Mouse (Mus musculus): Measurements from ENCODE around the gene Col6a5. TPM values are rescaled to one million over a fixed set of nuclear protein-coding genes. Genes with fewer than 3 reads are reported as not detected.
A peak's percentile ranks its signal among the peaks of the same experiment; 100 is the strongest.
"Not testable (repeated sequence)": the region's sequence is repeated elsewhere in the genome, so short reads cannot be mapped to it uniquely, and the experiment has no call there.

Gene Col6a5
- total RNA-seq, 2 experiments from 2014 or later: not detected

GRCm38 (mm10) chr9:105923659-105924058, 36.8 kb downstream of the Col6a5 start:
- no peak for ATAC-seq (replicated peaks; ENCODE audit: low FRiP score, low TSS enrichment, poor library complexity, severe bottlenecking)

DNA sequence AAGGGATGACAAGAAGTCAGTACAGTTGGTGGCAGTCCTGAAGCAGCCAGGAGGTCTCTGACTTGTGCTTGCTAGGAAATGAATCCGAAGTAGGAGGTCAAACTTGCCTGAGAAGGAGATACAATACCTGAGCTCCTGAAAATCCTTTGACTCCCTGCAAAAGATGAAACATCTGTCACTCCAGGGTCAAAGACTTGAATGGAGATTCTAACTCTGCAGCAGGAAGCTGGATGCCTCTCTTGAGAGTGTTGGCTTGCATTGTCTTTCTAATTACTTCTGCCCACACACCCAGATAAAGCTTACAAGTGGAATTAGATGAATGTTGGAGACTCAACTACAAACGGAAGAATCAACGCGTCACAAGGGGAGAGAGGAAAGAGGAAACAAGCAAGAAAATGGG, 45.3 kb downstream of the Col6a5 start:
- no peak for ATAC-seq (replicated peaks; ENCODE audit: low FRiP score, low TSS enrichment, poor library complexity, severe bottlenecking)

DNA sequence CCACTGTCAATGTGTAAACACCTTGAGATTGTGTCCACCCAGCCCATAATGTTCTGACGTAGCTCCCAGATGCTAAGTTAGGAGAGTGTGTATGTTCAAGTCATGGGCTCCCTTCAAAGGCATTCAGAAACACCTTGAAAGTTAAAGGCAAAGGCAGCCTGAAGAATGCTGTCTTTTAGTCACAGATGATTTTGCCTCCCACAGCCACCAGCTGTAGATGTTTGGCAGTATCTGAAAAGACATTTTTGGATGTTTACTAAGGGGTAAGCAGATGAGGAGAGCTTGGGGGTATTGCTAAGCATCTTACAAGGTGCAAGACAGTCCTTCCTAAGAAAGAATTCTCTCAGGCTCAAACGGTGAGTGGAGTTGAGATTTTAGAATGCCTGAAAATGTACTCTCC, 50.3 kb downstream of the Col6a5 start:
- no peak for ATAC-seq (replicated peaks; ENCODE audit: low FRiP score, low TSS enrichment, poor library complexity, severe bottlenecking)

DNA sequence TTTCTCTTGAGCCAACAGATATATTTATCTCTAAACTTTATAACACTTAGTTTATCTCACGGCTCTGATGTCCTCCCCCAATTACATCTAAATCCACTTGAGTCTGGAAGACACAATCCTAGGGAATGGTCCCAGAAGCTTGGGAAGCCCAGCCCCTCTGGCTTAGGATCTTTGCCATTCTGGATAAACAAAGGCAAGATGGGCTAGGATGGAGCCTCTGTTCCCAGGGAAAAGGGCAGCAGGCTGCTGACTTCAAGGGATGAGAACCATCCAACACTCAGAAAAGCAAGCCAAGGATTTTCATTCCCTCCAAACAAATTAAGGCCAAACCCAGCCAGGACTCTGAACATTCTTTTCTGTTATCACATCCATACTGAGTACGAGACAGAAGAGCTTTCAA, 51.1 kb downstream of the Col6a5 start:
- no peak for ATAC-seq (replicated peaks; ENCODE audit: low FRiP score, low TSS enrichment, poor library complexity, severe bottlenecking)

DNA sequence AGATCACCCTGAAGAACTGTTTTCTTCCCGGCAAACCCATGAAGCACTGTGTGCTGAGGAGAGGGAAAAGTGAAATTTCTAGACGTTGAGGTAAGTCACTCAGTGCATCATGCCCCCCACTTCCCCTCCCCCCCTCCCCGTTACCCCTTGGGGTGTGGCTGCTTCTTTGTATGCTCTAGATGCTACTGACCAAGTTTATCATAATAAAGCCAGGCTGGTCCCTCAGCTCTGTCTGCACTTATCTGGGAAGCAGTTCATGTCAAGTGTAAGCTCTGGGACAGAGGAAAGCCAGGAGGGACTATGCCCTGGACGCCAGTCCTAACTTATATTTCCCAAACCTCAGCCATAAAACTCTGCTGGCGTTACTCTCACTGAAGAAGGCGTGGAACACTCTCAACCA, 53.0 kb downstream of the Col6a5 start:
- ATAC-seq (replicated peaks; ENCODE audit: low FRiP score, low TSS enrichment, poor library complexity, severe bottlenecking): no peak

DNA sequence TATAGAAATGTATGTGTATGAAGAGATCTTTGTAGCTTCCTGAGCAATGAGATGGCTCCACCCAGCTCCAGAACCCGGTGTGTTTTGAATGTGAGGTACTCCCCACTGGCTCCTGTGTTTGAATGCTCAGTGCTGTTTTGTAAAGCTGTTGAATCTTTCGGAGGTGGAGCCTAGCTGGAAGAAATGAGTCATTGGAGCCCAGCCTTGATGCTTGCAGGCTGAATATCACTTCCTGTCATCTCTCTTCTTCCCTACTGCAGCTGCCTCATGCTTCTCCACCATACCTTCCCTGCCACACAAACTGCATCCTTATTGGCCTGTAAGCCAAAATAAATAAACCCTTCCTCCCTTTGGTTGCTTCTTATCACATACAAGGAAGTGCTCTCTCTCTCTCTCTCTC, 72.9 kb downstream of the Col6a5 start:
- ATAC-seq (replicated peaks; ENCODE audit: low FRiP score, low TSS enrichment, poor library complexity, severe bottlenecking): no peak

DNA sequence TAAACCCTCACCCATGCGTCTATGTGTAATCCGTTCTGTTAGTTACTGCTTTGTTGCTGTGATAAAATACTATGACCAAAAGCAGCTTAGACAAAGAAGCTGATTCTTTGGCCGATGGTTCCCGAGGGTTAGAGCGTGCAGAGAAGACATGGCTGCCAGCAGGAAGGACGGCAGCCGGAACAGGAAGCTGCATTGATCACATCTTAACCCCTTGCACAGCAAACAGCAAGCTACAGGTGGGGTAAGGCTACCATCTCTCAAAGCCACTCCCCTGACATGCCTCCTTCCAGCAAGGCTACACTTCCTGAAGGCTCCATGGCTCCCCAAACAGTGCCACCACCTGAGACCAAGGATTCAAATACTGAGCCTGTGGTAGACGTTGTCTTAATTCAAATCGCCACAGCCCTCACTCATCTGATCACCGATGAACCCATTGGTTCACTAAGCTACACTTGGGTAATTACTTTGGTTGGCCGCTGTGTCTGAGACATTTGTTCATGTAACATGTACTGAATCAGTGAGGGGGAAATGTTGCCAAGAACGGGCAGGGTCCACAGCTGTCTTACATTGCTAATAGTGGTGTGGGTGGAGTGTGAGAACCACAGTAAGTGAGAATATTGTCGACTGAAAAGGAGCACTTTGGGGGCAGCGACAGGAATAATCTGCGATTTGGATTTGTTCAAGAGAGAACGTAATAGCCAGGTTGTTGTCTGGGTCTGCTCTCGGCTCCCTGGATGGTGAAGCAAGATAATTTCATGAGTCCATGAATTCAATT, 75.6 kb downstream of the Col6a5 start:
- ATAC-seq (replicated peaks; ENCODE audit: low FRiP score, low TSS enrichment, poor library complexity, severe bottlenecking): no peak

- ATAC-seq (replicated peaks; ENCODE audit: low FRiP score, low TSS enrichment, poor library complexity, severe bottlenecking): no peak
Observed at GRCm38 (mm10) chr9:105880743-105881142, 79.7 kb downstream of the Col6a5 start.

DNA sequence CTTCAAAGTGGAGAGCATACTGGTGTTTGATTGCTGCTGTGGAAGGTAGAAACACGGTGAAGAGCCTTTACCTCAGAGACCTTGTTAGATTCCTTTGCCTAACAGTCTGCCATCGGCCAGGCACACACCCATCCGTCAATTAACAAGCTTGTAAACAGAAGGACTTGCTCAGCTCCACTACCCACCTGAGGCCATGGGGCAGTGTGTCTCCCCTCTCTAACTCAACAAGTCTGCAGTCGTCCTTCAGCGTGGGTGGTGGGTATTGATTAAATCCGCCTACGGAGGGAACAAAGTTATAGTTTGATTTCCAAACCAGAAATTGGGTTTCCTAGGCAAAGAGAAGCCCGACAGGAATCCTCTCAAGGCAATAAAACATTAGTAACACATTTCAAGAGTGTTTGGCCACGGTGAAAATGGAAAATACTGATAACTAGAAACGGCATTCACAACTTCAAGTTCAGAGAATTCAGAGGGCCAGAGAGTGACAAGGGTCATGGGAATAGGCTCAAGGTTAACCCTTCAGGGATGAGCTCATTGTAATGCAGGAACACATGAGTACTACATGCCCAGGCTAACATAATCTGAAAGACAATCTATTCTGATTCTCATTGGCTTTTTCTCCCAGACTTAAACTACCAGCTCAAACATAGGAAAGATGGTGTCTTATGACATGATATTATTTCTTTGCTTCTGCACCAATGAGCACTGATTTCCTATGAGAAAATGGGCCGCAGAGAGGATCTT, 81.9 kb downstream of the Col6a5 start:
- ATAC-seq (replicated peaks; ENCODE audit: low FRiP score, low TSS enrichment, poor library complexity, severe bottlenecking): no peak

DNA sequence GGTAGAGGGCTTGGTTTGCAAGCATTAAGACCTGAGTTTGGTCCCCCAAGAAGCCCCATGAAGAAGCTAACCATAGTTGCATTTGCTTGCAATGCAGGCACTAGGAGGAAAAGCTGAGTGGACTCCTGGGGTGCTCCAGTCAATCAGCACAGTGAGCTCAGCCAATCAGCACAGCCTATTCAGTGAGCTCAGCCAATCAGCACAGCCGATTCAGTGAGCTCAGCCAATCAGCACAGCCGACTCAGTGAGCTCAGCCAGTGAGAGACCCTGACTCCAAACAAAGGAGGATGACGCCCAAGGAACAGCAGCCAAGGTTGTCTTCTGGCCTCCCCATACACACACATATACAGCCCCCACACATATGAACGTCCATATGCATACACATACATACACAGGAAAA, 84.3 kb downstream of the Col6a5 start:
- ATAC-seq (replicated peaks; ENCODE audit: low FRiP score, low TSS enrichment, poor library complexity, severe bottlenecking): no peak

GRCm38 (mm10) chr9:105871643-105872042, 88.8 kb downstream of the Col6a5 start:
- ATAC-seq (replicated peaks; ENCODE audit: low FRiP score, low TSS enrichment, poor library complexity, severe bottlenecking): no peak

DNA sequence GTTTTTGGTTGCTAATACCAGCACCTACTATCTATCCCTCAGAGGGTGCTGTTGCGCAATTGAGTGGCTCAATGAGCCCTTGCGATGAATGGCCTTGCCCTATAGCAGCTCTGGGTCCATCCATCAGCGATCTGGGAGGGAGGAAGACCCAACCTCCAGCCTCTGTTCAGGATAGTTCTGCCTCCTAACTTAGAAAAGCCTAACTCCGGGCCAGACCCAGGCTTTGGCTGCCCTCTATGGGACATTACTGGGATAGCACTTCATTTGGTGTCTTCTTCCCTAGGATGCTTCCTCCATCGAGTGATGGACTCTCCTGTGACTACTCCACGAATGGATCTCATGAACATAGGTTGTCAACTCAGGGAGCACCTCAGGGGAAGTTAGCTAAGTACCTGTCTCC, 102.7 kb downstream of the Col6a5 start:
- ATAC-seq (replicated peaks; ENCODE audit: low FRiP score, low TSS enrichment, poor library complexity, severe bottlenecking): peak; percentile 75

DNA sequence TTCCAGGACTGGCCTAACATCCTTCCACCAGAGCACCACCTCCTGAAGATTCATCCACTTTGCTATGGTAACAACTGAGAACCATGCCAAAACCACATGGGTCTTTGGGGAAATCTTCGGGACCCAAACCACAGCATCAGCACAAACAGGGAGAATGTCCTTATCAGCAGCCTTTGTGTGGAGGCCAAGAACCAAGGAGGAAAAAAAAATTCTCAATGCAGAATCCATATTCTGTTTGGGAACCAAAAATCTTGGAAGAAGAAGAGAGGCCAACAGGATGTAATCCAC, 107.7 kb downstream of the Col6a5 start:
- no peak for ATAC-seq (replicated peaks; ENCODE audit: low FRiP score, low TSS enrichment, poor library complexity, severe bottlenecking)

DNA sequence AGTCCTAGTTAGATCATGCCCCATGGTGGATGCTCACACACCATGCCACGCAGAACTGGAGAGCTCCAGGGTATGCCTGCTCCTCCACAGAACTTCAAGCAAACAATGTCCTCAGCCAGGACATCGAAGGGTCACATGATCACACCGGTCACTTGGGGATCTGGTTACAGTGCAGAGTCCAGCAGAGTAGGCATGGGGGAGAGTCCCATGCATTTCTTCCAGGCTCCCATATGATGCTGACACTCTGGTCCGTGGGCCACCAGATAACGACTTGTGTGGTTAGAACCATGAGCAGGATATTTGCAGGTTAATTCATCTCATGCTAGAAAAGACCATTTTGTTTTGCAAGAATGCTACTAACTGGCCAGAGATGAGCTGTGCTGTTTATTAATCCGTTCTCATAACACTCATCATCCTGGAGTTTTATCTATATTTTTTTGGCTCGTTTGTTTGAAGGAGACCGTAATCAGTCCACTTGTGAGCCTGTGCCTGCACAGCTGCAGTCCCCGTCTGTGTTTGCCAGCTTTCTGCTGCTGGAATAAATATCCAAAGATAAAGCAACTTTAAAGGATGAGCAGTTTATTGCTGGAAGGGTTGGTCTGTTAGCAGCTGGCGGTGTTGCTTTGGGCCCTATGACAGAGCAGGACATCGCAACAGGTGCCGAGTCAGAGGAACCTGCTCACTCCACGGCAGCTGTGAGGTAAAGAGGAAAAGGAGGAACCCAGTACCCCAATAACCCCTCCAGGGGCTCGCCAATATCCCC, 108.2 kb downstream of the Col6a5 start:
- ATAC-seq (replicated peaks; ENCODE audit: low FRiP score, low TSS enrichment, poor library complexity, severe bottlenecking): no peak

DNA sequence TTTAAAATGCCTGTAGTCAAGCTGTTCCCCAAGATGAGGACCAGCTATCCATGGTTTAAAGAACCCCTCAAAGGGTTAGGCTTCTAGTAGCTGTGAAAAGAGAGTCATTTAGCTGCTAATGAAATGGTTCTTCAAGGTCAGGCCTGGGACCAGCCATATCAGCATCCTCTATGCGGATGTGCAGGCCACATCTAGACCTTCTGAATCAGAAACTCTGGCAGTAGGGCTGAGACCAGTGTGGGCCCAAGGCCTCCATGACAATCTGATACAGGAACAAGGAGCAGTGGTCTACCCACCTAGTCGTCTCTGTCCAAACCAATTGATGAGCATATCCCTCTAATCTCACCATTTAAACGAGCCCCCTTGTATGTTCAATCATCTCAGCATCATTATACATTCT, 109.4 kb downstream of the Col6a5 start:
- ATAC-seq (replicated peaks; ENCODE audit: low FRiP score, low TSS enrichment, poor library complexity, severe bottlenecking): no peak

GRCm38 (mm10) chr9:105848396-105848795, 112.0 kb downstream of the Col6a5 start:
- no peak for ATAC-seq (replicated peaks; ENCODE audit: low FRiP score, low TSS enrichment, poor library complexity, severe bottlenecking)

GRCm38 (mm10) chr9:105847261-105847660, 113.2 kb downstream of the Col6a5 start:
- ATAC-seq (replicated peaks; ENCODE audit: low FRiP score, low TSS enrichment, poor library complexity, severe bottlenecking): no peak

DNA sequence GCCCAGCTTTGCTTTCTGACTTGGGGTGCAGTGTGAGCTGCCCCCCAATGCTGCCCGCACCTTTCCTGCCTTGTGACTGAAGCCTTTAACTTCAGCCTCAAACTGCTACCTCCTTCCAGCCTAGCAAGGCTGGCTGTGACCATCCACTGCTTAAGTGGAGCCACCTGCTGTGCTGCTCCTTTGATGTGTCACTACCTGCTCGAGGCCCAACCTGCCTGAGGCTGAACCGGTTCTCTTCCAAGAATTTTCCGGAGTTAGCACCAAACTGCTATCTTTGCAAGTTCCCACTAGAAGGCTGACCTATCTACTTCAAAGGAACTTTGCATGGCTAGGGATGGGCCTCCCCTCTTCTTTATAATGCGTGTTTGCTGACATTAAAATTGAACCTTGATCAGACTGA, 119.1 kb downstream of the Col6a5 start:
- ATAC-seq (replicated peaks; ENCODE audit: low FRiP score, low TSS enrichment, poor library complexity, severe bottlenecking): not testable (repeated sequence)

- ATAC-seq (replicated peaks; ENCODE audit: low FRiP score, low TSS enrichment, poor library complexity, severe bottlenecking): no peak
Observed at GRCm38 (mm10) chr9:105839147-105839515, 121.3 kb downstream of the Col6a5 start.

- no peak for ATAC-seq (replicated peaks; ENCODE audit: low FRiP score, low TSS enrichment, poor library complexity, severe bottlenecking)
Observed at GRCm38 (mm10) chr9:105838396-105839146, 121.9 kb downstream of the Col6a5 start.
